Mouse (Mus musculus): Measurements from ENCODE around the gene Gm39566. TPM values are rescaled to one million over a fixed set of nuclear protein-coding genes. Genes with fewer than 3 reads are reported as not detected.

The Gm39566 gene
- total RNA-seq, 4 experiments from 2014 or later, result not detected

- peak in 1 of 2 experiments; percentile 29 for DNase-seq (ENCODE audit: low spot score in 2 of 2)
These were observed 19.0 kb upstream of the Gm39566 start for GRCm38 (mm10) chr11:69834001-69834549.

GRCm38 (mm10) chr11:69833554-69833953 is 18.5 kb upstream of the Gm39566 start:
- DNase-seq (ENCODE audit: low spot score in 2 of 2), result no peak

GRCm38 (mm10) chr11:69828832-69829231 is 13.7 kb upstream of the Gm39566 start:
- no peak for DNase-seq (ENCODE audit: low spot score in 2 of 2)

GRCm38 (mm10) chr11:69823456-69823855 is 8.4 kb upstream of the Gm39566 start:
- no peak for DNase-seq (ENCODE audit: low spot score in 2 of 2)

GRCm38 (mm10) chr11:69822080-69822479 is 7.0 kb upstream of the Gm39566 start, which contains the start of gene Spem1:
Gene Spem1 (minus strand): TSS chr11:69822180.
- no peak for DNase-seq (ENCODE audit: low spot score in 2 of 2)

GRCm38 (mm10) chr11:69818871-69819270 is 3.8 kb upstream of the Gm39566 start:
- no peak for DNase-seq (ENCODE audit: low spot score in 2 of 2)

GRCm38 (mm10) chr11:69818365-69818764 is 3.3 kb upstream of the Gm39566 start, which contains the start of gene Spem2:
Gene Spem2 (minus strand): TSS chr11:69818465.
- no peak for DNase-seq (ENCODE audit: low spot score in 2 of 2)

GRCm38 (mm10) chr11:69816520-69816919 is 1.4 kb upstream of the Gm39566 start:
- DNase-seq (ENCODE audit: low spot score in 2 of 2), result no peak

- no peak for DNase-seq (ENCODE audit: low spot score in 2 of 2)
These were observed 4.8 kb downstream of the Gm39566 start for GRCm38 (mm10) chr11:69810280-69810679.

GRCm38 (mm10) chr11:69807641-69808040 is 7.5 kb downstream of the Gm39566 start:
- DNase-seq (ENCODE audit: low spot score in 2 of 2), result no peak

- no peak for DNase-seq (ENCODE audit: low spot score in 2 of 2)
These were observed 8.7 kb downstream of the Gm39566 start for GRCm38 (mm10) chr11:69806378-69806777.

GRCm38 (mm10) chr11:69804972-69805909 is 9.9 kb downstream of the Gm39566 start, which contains the start of gene Tmem102:
Gene Tmem102 (minus strand): TSS chr11:69805624.
- DNase-seq (ENCODE audit: low spot score in 2 of 2), result no peak

GRCm38 (mm10) chr11:69804652-69804940 is 10.5 kb downstream of the Gm39566 start:
- no peak for DNase-seq (ENCODE audit: low spot score in 2 of 2)

GRCm38 (mm10) chr11:69803786-69804651 is 11.1 kb downstream of the Gm39566 start:
- peak in 1 of 2 experiments; percentile 49 for DNase-seq (ENCODE audit: low spot score in 2 of 2)

- DNase-seq (ENCODE audit: low spot score in 2 of 2), result no peak
These were observed 11.8 kb downstream of the Gm39566 start for GRCm38 (mm10) chr11:69803328-69803727.

GRCm38 (mm10) chr11:69802648-69803105 is 12.4 kb downstream of the Gm39566 start:
- DNase-seq (ENCODE audit: low spot score in 2 of 2), result peak; percentile 54 to 64

GRCm38 (mm10) chr11:69801379-69801977 is 13.6 kb downstream of the Gm39566 start, which contains the start of gene Fgf11:
Gene Fgf11 (minus strand): TSS chr11:69801857.
- DNase-seq (ENCODE audit: low spot score in 2 of 2), result no peak

- DNase-seq (ENCODE audit: low spot score in 2 of 2), result peak in 1 of 2 experiments; percentile 45
These were observed 14.5 kb downstream of the Gm39566 start for GRCm38 (mm10) chr11:69800392-69801197.

- DNase-seq (ENCODE audit: low spot score in 2 of 2), result no peak
These were observed 15.0 kb downstream of the Gm39566 start for GRCm38 (mm10) chr11:69800138-69800391.

GRCm38 (mm10) chr11:69799394-69800137 is 15.5 kb downstream of the Gm39566 start:
- no peak for DNase-seq (ENCODE audit: low spot score in 2 of 2)
